ENCODE assay signal across 8 mouse cellular contexts in genomic region chr7:80554180-80555021, GRCm38 (mm10). TPM values are rescaled to one million over a fixed set of nuclear protein-coding genes. Genes with fewer than 3 reads are reported as not detected.
DNase-seq lines count a peak whose midpoint lies in the region; ATAC-seq and TF ChIP-seq lines count a peak whose summit lies in the region.

No protein-coding gene starts in this region.

- no peak for TF ChIP-seq EP300 in liver, postnatal 0 days (IDR thresholded peaks at IDR 0.05; ENCODE audit: low read depth)

- H3K36me3 ChIP-seq in embryonic facial prominence, embryonic 10.5 days (replicated peaks), result no peaks in the 10 kb centered on the region
- H3K36me3 ChIP-seq in intestine, embryonic 14.5 days (ENCODE audit: control insufficient read depth, insufficient read depth, low read length), result no peaks in the 10 kb centered on the region
- no peaks in the 10 kb centered on the region for H3K36me3 ChIP-seq in liver, postnatal 0 days (replicated peaks; ENCODE audit: insufficient read depth, low read length)
- no peaks in the 10 kb centered on the region for H3K36me3 ChIP-seq in stomach, embryonic 15.5 days

- TF ChIP-seq CTCF in liver, postnatal 0 days (IDR thresholded peaks at IDR 0.05; ENCODE audit: low read depth), result no peak
- TF ChIP-seq CTCF in cerebellum, adult 2 months (IDR thresholded peaks at IDR 0.05; ENCODE audit: borderline replicate concordance, insufficient read depth, low read depth, low read length), result no peak

- H3K9me3 ChIP-seq in embryonic facial prominence, embryonic 10.5 days, result no peaks in the 10 kb centered on the region
- H3K9me3 ChIP-seq in intestine, embryonic 14.5 days (ENCODE audit: control insufficient read depth, low read length), result no peaks in the 10 kb centered on the region
- H3K9me3 ChIP-seq in liver, postnatal 0 days (ENCODE audit: low read length), result no peaks in the 10 kb centered on the region
- no peaks in the 10 kb centered on the region for H3K9me3 ChIP-seq in stomach, embryonic 15.5 days

- ATAC-seq in intestine, embryonic 14.5 days (replicated peaks; ENCODE audit: low FRiP score, low TSS enrichment, low read depth), result no peak
- ATAC-seq in liver, postnatal 0 days, result no peak
- ATAC-seq in stomach, embryonic 15.5 days (ENCODE audit: insufficient read depth, low FRiP score, low read depth), result no peak

- H3K4me3 ChIP-seq in embryonic facial prominence, embryonic 10.5 days, result no peak overlapping the region
- H3K4me3 ChIP-seq in intestine, embryonic 14.5 days (ENCODE audit: low read depth, low read length), result no peak overlapping the region
- no peak overlapping the region for H3K4me3 ChIP-seq in liver, postnatal 0 days (ENCODE audit: low read depth, low read length)
- H3K4me3 ChIP-seq in stomach, embryonic 15.5 days (replicated peaks), result no peak overlapping the region
- no peak overlapping the region for H3K4me3 ChIP-seq in cerebellum, adult 2 months (replicated peaks; ENCODE audit: insufficient read depth, low read depth, low read length)

- no peak overlapping the region for H3K4me2 ChIP-seq in intestine, embryonic 14.5 days (ENCODE audit: low read length)
- H3K4me2 ChIP-seq in liver, postnatal 0 days (ENCODE audit: low read depth, low read length), result peak overlapping the region; percentile 7; the same call in 1 of the 2 replicates
- no peak overlapping the region; the same call in 1 of the 2 replicates for H3K4me2 ChIP-seq in stomach, embryonic 15.5 days

- WGBS in embryonic facial prominence, embryonic 10.5 days, result 64% methylated on average over 22 of the region's 22 CpGs
- 52% methylated on average over 22 of the region's 22 CpGs for WGBS in intestine, embryonic 14.5 days
- WGBS in liver, postnatal 0 days (ENCODE audit: insufficient replicate concordance), result 53% methylated on average over 22 of the region's 22 CpGs
- 51% methylated on average over 22 of the region's 22 CpGs for WGBS in stomach, embryonic 15.5 days
- 75% methylated on average over 22 of the region's 22 CpGs for WGBS in cerebellum, adult 2 months

- peaks cover 9% of the 10 kb centered on the region for H3K4me1 ChIP-seq in embryonic facial prominence, embryonic 10.5 days
- no peaks in the 10 kb centered on the region for H3K4me1 ChIP-seq in intestine, embryonic 14.5 days (replicated peaks; ENCODE audit: control insufficient read depth, insufficient read depth, low read length)
- no peaks in the 10 kb centered on the region for H3K4me1 ChIP-seq in liver, postnatal 0 days (ENCODE audit: insufficient read depth)
- H3K4me1 ChIP-seq in stomach, embryonic 15.5 days, result peaks cover 10% of the 10 kb centered on the region; the same call in 1 of the 2 replicates
- H3K4me1 ChIP-seq in cerebellum, adult 2 months (ENCODE audit: control insufficient read depth, insufficient read depth, low read length), result no peaks in the 10 kb centered on the region

- peak overlapping the region; percentile 69 for H3K27ac ChIP-seq in embryonic facial prominence, embryonic 10.5 days (replicated peaks)
- H3K27ac ChIP-seq in intestine, embryonic 14.5 days (ENCODE audit: low read depth), result peak overlapping the region; percentile 62; the same call in 1 of the 2 replicates
- H3K27ac ChIP-seq in liver, postnatal 0 days (ENCODE audit: low read depth), result peak overlapping the region; percentile 50; the same call in 1 of the 2 replicates
- peak overlapping the region; percentile 80 for H3K27ac ChIP-seq in stomach, embryonic 15.5 days
- no peak overlapping the region for H3K27ac ChIP-seq in cerebellum, adult 2 months (ENCODE audit: insufficient read depth, low read length)

- peak; percentile 23 to 48 for DNase-seq in left cerebral cortex, adult 18-20 months (ENCODE audit: low spot score in 2 of 2)
- no peak for DNase-seq in left cerebral cortex, adult 11 months (ENCODE audit: low spot score)
- DNase-seq in embryonic facial prominence, embryonic 10.5 days (ENCODE audit: low spot score), result peak; percentile 28
- DNase-seq in intestine, embryonic 14.5 days (ENCODE audit: low spot score), result no peak
- DNase-seq in liver, postnatal 0 days, result no peak
- DNase-seq in cerebellum, adult 2 months, result no peak
- DNase-seq in ovary, postnatal 10 days (ENCODE audit: low spot score), result no peak

- no peak for TF ChIP-seq POLR2A in cerebellum, adult 2 months (IDR thresholded peaks at IDR 0.05; ENCODE audit: borderline replicate concordance, insufficient read depth, low read length)

- H3K27me3 ChIP-seq in embryonic facial prominence, embryonic 10.5 days (replicated peaks; ENCODE audit: low read depth, poor library complexity, severe bottlenecking), result no peaks in the 10 kb centered on the region
- no peaks in the 10 kb centered on the region for H3K27me3 ChIP-seq in intestine, embryonic 14.5 days (replicated peaks; ENCODE audit: control insufficient read depth, insufficient read depth, low read length)
- no peaks in the 10 kb centered on the region for H3K27me3 ChIP-seq in liver, postnatal 0 days (ENCODE audit: insufficient read depth, low read length)
- H3K27me3 ChIP-seq in stomach, embryonic 15.5 days (replicated peaks), result no peaks in the 10 kb centered on the region
- no peaks in the 10 kb centered on the region for H3K27me3 ChIP-seq in cerebellum, adult 2 months (ENCODE audit: control insufficient read depth, insufficient read depth, low read length)

- no peak overlapping the region for H3K9ac ChIP-seq in intestine, embryonic 14.5 days (ENCODE audit: low read length)
- no peak overlapping the region for H3K9ac ChIP-seq in liver, postnatal 0 days (replicated peaks)
- no peak overlapping the region for H3K9ac ChIP-seq in stomach, embryonic 15.5 days

RNA-seq across cellular contexts. Expression of gene Blm, which starts 19.5 kb away (rescaled TPM):
- total RNA-seq in left cerebral cortex, adult 18-20 months (2021), result 1 to 10 TPM; 4.4 to 4.6 TPM
- 49.6 and 54.6 TPM in 2 replicates for polyA plus RNA-seq in embryonic facial prominence, embryonic 10.5 days (2016; fragmentation: Nextera tagmentation; extraction: Ambion mirVana)
- polyA plus RNA-seq in intestine, embryonic 14.5 days (2014; fragmentation: Nextera tagmentation; extraction: Ambion mirVana), result 23.3 and 29.1 TPM in 2 replicates
- polyA plus RNA-seq in liver, postnatal 0 days (2015; fragmentation: Nextera tagmentation; extraction: Ambion mirVana), result 8.1 and 11.8 TPM in 2 replicates
- polyA plus RNA-seq in stomach, embryonic 15.5 days (2015; fragmentation: Nextera tagmentation; extraction: Ambion mirVana), result 18.5 and 21.6 TPM in 2 replicates
- polyA plus RNA-seq in cerebellum, adult 2 months (2012; rRNA removed), result 5.4 and 6.4 TPM in 2 replicates

Comparison
In these comparisons a context has a peak if more than half of its experiments do, and no peak if none do; other contexts are left out.
1. DNase-seq: peak in left cerebral cortex, adult 18-20 months (2 of 2) and embryonic facial prominence, embryonic 10.5 days (single experiment); none in left cerebral cortex, adult 11 months (single experiment), intestine, embryonic 14.5 days (single experiment), liver, postnatal 0 days (single experiment), cerebellum, adult 2 months (0 of 2) and ovary, postnatal 10 days (single experiment).